Mouse (Mus musculus) hindbrain, embryonic 11.5 days (tissue): ENCODE results near the gene Zfp653. TPM values are rescaled to one million over a fixed set of nuclear protein-coding genes. Genes with fewer than 3 reads are reported as not detected.
"Not testable (repeated sequence)": the region's sequence is repeated elsewhere in the genome, so short reads cannot be mapped to it uniquely, and the experiment has no call there.

ENCODE experiments used
- ATAC-seq: fragments of 200-750 bp; cut with Nextera tagmentation; 2 replicates; pipeline ENCODE4 v1.8.0; 2017; ENCODE audit warnings: mild to moderate bottlenecking, moderate TSS enrichment, moderate library complexity; ENCODE audit not compliant: low FRiP score
- DNase-seq: peaks from one replicate; pipeline ENCODE4 v3.0.0-alpha.2; 2015; ENCODE audit warnings: low spot score
- H3K27ac ChIP-seq: fragments of 300-500 bp; sonication (generic); 2 replicates; pipeline ENCODE4 v1.5.1; 2014; ENCODE audit warnings: mild to moderate bottlenecking, low read depth, low read length
- H3K27me3 ChIP-seq: fragments of 300-500 bp; sonication (generic); 2 replicates; pipeline ENCODE4 v1.6.1; 2014; ENCODE audit warnings: mild to moderate bottlenecking, low read length, moderate library complexity, mixed read lengths; ENCODE audit not compliant: control insufficient read depth, insufficient read depth
- H3K36me3 ChIP-seq: fragments of 300-500 bp; sonication (generic); 2 replicates; pipeline ENCODE4 v1.6.1; 2014; ENCODE audit warnings: mild to moderate bottlenecking, low read length, moderate library complexity, mixed read lengths; ENCODE audit not compliant: control insufficient read depth, insufficient read depth
- H3K4me1 ChIP-seq: fragments of 300-500 bp; sonication (generic); replicated peaks from 2 replicates; pipeline ENCODE4 v1.6.1; 2014; ENCODE audit warnings: low read length, mixed read lengths; ENCODE audit not compliant: control insufficient read depth, insufficient read depth
- H3K4me2 ChIP-seq: fragments of 300-500 bp; sonication (generic); replicated peaks from 2 replicates; pipeline ENCODE4 v1.6.1; 2014; ENCODE audit warnings: mild to moderate bottlenecking, low read depth, low read length
- H3K4me3 ChIP-seq: fragments of 300-500 bp; sonication (generic); 2 replicates; pipeline ENCODE4 v1.5.1; 2014; ENCODE audit warnings: low read depth, low read length
- H3K9ac ChIP-seq: fragments of 300-500 bp; sonication (generic); 2 replicates; pipeline ENCODE4 v1.6.1; 2014; ENCODE audit warnings: low read depth, low read length
- H3K9me3 ChIP-seq: fragments of 300-500 bp; sonication (generic); 2 replicates; pipeline ENCODE4 v1.6.1; 2016; ENCODE audit warnings: low read length; ENCODE audit not compliant: control insufficient read depth
- WGBS: fragments of 180-500 bp; shearing (Covaris S2); extraction: QIAGEN DNeasy Blood & Tissue Kit; methylation state at CpG from one replicate; pipeline ENCODE4 v1.1.7; 2014; 5-methylcytosine and 5-hydroxymethylcytosine counted together
- polyA plus RNA-seq: library from polyadenylated mRNA; unstranded; fragments of >200 nt; fragmentation: Nextera tagmentation; extraction: Ambion mirVana; gene quantifications from 2 replicates; pipeline ENCODE4 v1.2.1, GENCODE M21; 2014

Gene Zfp653
- polyA plus RNA-seq, 1 experiment from 2014 or later, result 9.2 TPM

- 39% methylated on average over 4 of the region's 4 CpGs for WGBS
These were observed 13.5 kb upstream of the Zfp653 start for GRCm38 (mm10) chr9:22084667-22085021.

GRCm38 (mm10) chr9:22076223-22076622 lies 5.0 kb upstream of the Zfp653 start:
- DNase-seq (no peak), ATAC-seq (no peak)
- Histone ChIP-seq H3K4me3 (no peak overlapping the region), H3K27me3 (no peaks in the 10 kb centered on the region), H3K4me2 (no peak overlapping the region), H3K36me3 (no peaks in the 10 kb centered on the region), H3K9me3 (no peaks in the 10 kb centered on the region), H3K27ac (no peak overlapping the region), H3K4me1 (no peaks in the 10 kb centered on the region), H3K9ac (no peak overlapping the region)
- 94% methylated on average over 23 of the region's 23 CpGs for WGBS

More at GRCm38 (mm10) chr9:22084667-22085021, 13.5 kb upstream of the Zfp653 start:
- DNase-seq (no peak), ATAC-seq (no peak)
- Histone ChIP-seq H3K27ac (no peak overlapping the region), H3K4me1 (peaks cover 3% of the 10 kb centered on the region; the same call in 1 of the 2 replicates), H3K27me3 (no peaks in the 10 kb centered on the region), H3K4me2 (peak overlapping the region; percentile 54), H3K4me3 (peak overlapping the region; percentile 49), H3K36me3 (no peaks in the 10 kb centered on the region), H3K9ac (peak overlapping the region; percentile 44), H3K9me3 (no peaks in the 10 kb centered on the region)

- ATAC-seq, H3K4me3 ChIP-seq, H3K4me2 ChIP-seq, H3K27me3 ChIP-seq, DNase-seq, H3K9me3 ChIP-seq, H3K4me1 ChIP-seq, H3K27ac ChIP-seq, H3K9ac ChIP-seq, H3K36me3 ChIP-seq: not testable (repeated sequence)
- WGBS, result 75% methylated on average over 5 of the region's 5 CpGs
These were observed 4.6 kb upstream of the Zfp653 start for GRCm38 (mm10) chr9:22075778-22076177.

GRCm38 (mm10) chr9:22072276-22072675 lies 1.1 kb upstream of the Zfp653 start:
- Histone ChIP-seq H3K9me3 (no peaks in the 10 kb centered on the region), H3K27ac (no peak overlapping the region), H3K9ac (no peak overlapping the region), H3K4me3 (no peak overlapping the region), H3K4me2 (no peak overlapping the region), H3K4me1 (peaks cover 2% of the 10 kb centered on the region; the same call in 1 of the 2 replicates), H3K27me3 (no peaks in the 10 kb centered on the region), H3K36me3 (no peaks in the 10 kb centered on the region)
- DNase-seq (no peak), ATAC-seq (no peak)
- 94% methylated on average over 4 of the region's 4 CpGs for WGBS

GRCm38 (mm10) chr9:22069881-22070553 lies 1.2 kb downstream of the Zfp653 start:
- no peak overlapping the region for H3K27ac ChIP-seq
- 68% methylated on average over 4 of the region's 4 CpGs for WGBS

GRCm38 (mm10) chr9:22067195-22067594 lies 4.0 kb downstream of the Zfp653 start:
- H3K36me3 ChIP-seq, result peaks cover 10% of the 10 kb centered on the region
- ATAC-seq (no peak), DNase-seq (no peak)
- peaks cover 2% of the 10 kb centered on the region; the same call in 1 of the 2 replicates for H3K4me1 ChIP-seq
- no peaks in the 10 kb centered on the region for H3K9me3 ChIP-seq
- no peak overlapping the region for H3K4me3 ChIP-seq
- H3K27me3 ChIP-seq, result no peaks in the 10 kb centered on the region
- H3K9ac ChIP-seq, result no peak overlapping the region
- H3K27ac ChIP-seq, result no peak overlapping the region
- H3K4me2 ChIP-seq, result no peak overlapping the region
- 75% methylated on average over 5 of the region's 5 CpGs for WGBS

More at GRCm38 (mm10) chr9:22069881-22070553, 1.2 kb downstream of the Zfp653 start:
- Histone ChIP-seq H3K9ac (no peak overlapping the region), H3K36me3 (peaks cover 6% of the 10 kb centered on the region; the same call in 1 of the 2 replicates), H3K9me3 (no peaks in the 10 kb centered on the region), H3K4me3 (peak overlapping the region; percentile 72), H3K4me1 (peaks cover 2% of the 10 kb centered on the region; the same call in 1 of the 2 replicates), H3K4me2 (peak overlapping the region; percentile 45), H3K27me3 (no peaks in the 10 kb centered on the region)
- ATAC-seq (peak; percentile 15; the same call in 1 of the 2 replicates), DNase-seq (no peak)

GRCm38 (mm10) chr9:22066433-22066832 lies 4.7 kb downstream of the Zfp653 start:
- 69% methylated on average over 3 of the region's 3 CpGs for WGBS
- H3K4me3 ChIP-seq, result no peak overlapping the region
- ATAC-seq, result no peak
- no peak overlapping the region for H3K4me2 ChIP-seq
- H3K36me3 ChIP-seq, result peaks cover 10% of the 10 kb centered on the region
- H3K27me3 ChIP-seq, result no peaks in the 10 kb centered on the region
- H3K4me1 ChIP-seq, result peaks cover 2% of the 10 kb centered on the region; the same call in 1 of the 2 replicates
- H3K9me3 ChIP-seq, result no peaks in the 10 kb centered on the region
- DNase-seq, result peak; percentile 63
- no peak overlapping the region for H3K27ac ChIP-seq
- no peak overlapping the region for H3K9ac ChIP-seq

- no peaks in the 10 kb centered on the region for H3K9me3 ChIP-seq
- 99% methylated on average over 11 of the region's 11 CpGs for WGBS
- H3K27ac ChIP-seq, result no peak overlapping the region
- ATAC-seq, result no peak
- no peak overlapping the region for H3K4me3 ChIP-seq
- H3K36me3 ChIP-seq, result peaks cover 10% of the 10 kb centered on the region
- no peak overlapping the region for H3K9ac ChIP-seq
- H3K4me1 ChIP-seq, result peaks cover 2% of the 10 kb centered on the region; the same call in 1 of the 2 replicates
- H3K4me2 ChIP-seq, result no peak overlapping the region
- H3K27me3 ChIP-seq, result no peaks in the 10 kb centered on the region
- no peak for DNase-seq
These were observed 5.5 kb downstream of the Zfp653 start for GRCm38 (mm10) chr9:22065642-22066041.

- ATAC-seq, result no peak
- DNase-seq, result no peak
- Histone ChIP-seq H3K27ac (no peak overlapping the region), H3K9me3 (no peaks in the 10 kb centered on the region), H3K36me3 (peaks cover 10% of the 10 kb centered on the region), H3K4me3 (no peak overlapping the region), H3K9ac (no peak overlapping the region), H3K27me3 (no peaks in the 10 kb centered on the region), H3K4me2 (no peak overlapping the region), H3K4me1 (no peaks in the 10 kb centered on the region)
- 86% methylated on average over 3 of the region's 3 CpGs for WGBS
These were observed 6.8 kb downstream of the Zfp653 start for GRCm38 (mm10) chr9:22064341-22064740.
